Mouse (Mus musculus) CH12.LX (cell line): ENCODE measurements at regions not wholly inside any gene's neighbourhood (a gene's known extent, or its start where the extent isn't known, plus 50 kb on each side); places are given as distances from the start of the nearest gene placed in this dataset.

Experiments
- CHD1 ChIP-seq: IDR thresholded peaks from 2 replicates; pipeline ENCODE4 v1.6.1; 2012; ENCODE audit warnings: low read depth, low read length, improper control_type of control experiment, inconsistent platforms
- CHD2 ChIP-seq: IDR thresholded peaks from 2 replicates; pipeline ENCODE4 v1.6.1; 2011; ENCODE audit warnings: low read length, improper control_type of control experiment
- CTCF ChIP-seq, 2 experiments: IDR thresholded peaks in 1 of 2; conservative IDR thresholded peaks in 1 of 2; 2 replicates each; pipeline ENCODE4 v1.5.1; 2011 to 2012; ENCODE audit warnings: low read depth in 2 of 2, low read length in 2 of 2, improper control_type of control experiment in 1 of 2, inconsistent platforms in 1 of 2, mild to moderate bottlenecking in 1 of 2, moderate library complexity in 1 of 2
- E2F4 ChIP-seq: IDR thresholded peaks from 2 replicates; pipeline ENCODE4 v1.6.1; 2011; ENCODE audit warnings: low read depth, low read length, improper control_type of control experiment; ENCODE audit not compliant: insufficient replicate concordance
- EP300 ChIP-seq: IDR thresholded peaks from 2 replicates; pipeline ENCODE4 v1.6.1; 2011; ENCODE audit warnings: low read length, improper control_type of control experiment
- SIN3A ChIP-seq: IDR thresholded peaks from 2 replicates; pipeline ENCODE4 v1.6.1; 2012; ENCODE audit warnings: low read length, improper control_type of control experiment, inconsistent platforms
- USF1 ChIP-seq: IDR thresholded peaks from 2 replicates; pipeline ENCODE4 v1.6.1; 2014; ENCODE audit warnings: low read depth, mild to moderate bottlenecking, inconsistent platforms, low read length, improper control_type of control experiment

GRCm38 (mm10) chr3:133748756-133749737, 204.1 kb upstream of the Tet2 start:
- TF ChIP-seq E2F4 = no peak
- no peak for TF ChIP-seq CTCF (conservative IDR thresholded peaks at IDR 0.05 in 1 of 2, IDR thresholded peaks at IDR 0.05 in 1 of 2; ENCODE audit: low read depth in 2 of 2, low read length in 2 of 2)
- no peak for TF ChIP-seq EP300
- TF ChIP-seq CHD1 = no peak
- no peak for TF ChIP-seq CHD2
- no peak for TF ChIP-seq USF1
- TF ChIP-seq SIN3A = no peak
